Mouse (Mus musculus) spleen, postnatal 4 days (tissue): Measurements from ENCODE around the gene Adam4.
"Not testable (repeated sequence)": the region's sequence is repeated elsewhere in the genome, so short reads cannot be mapped to it uniquely, and the experiment has no call there.

Source experiments
- DNase-seq, 2 experiments: peaks; one replicate each; pipeline ENCODE4 v3.0.0; 2022; ENCODE audit warnings: low spot score in 2 of 2

Adam4 gene

GRCm38 (mm10) chr12:81421846-81422245, at the start of gene Adam4:
TSS of gene Adam4 (minus strand) at chr12:81421946.
- no peak for DNase-seq

- not testable (repeated sequence) for DNase-seq
Observed at GRCm38 (mm10) chr12:81459051-81459450, 37.3 kb upstream of the Adam4 start.

- DNase-seq, result not testable (repeated sequence)
Observed at GRCm38 (mm10) chr12:81438985-81439384, 17.2 kb upstream of the Adam4 start.

DNA sequence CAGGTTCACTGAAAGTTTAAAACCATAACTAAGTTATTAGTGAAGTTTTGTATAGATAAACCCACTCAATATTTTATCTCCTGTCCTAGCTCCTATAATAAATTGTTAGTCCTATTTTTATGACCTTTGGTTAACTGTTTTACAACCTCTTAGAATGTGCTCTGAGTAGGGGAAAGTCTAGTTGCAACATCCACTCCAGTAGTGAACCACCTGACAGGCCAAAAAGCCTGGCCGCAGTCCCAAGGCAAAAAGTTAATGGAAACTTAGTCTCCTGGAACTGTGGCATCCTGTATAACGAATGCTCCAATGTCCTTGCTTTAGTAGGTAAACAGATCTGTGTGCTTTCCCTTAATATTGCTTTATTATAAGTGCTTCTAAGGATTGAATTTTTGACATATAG, 13.0 kb upstream of the Adam4 start:
- DNase-seq, result not testable (repeated sequence)

DNA sequence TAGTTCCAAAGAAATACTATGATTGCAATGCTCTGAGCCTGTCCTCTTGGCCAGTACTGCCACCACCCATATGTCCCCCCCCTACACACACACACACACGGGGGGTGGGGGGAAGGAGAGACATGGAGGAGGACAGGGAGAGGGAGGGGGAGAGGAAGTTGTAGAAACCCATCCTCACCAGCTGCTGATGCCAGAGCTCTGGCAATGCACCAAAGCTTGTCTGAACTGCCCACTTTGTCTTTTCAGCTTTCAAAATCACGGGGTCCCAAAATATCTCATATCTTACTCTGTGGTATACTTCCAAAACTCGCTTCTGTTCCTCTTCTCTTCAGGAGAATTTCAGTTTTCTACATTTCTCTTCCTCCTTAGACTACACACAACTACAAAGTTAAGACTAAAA, 8.5 kb downstream of the Adam4 start:
- no peak for DNase-seq

DNA sequence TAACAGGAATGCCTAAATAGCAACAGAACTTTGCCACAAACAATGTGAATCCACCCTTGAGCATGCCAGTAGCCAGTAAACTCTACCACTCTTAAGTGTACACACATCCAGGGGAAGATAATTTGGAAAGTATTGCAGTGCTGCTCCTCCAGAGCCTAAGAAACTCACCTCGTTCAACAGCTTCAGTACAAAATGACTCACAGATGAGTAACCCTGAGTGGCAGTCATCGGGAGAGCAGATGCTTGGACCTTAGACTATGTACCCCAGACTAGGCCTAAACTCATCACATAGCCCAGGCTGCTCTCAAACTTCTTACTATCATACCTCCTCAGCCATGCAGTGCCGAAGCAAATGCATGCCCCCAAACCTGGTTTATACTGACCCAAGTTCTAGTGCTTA, 12.8 kb downstream of the Adam4 start:
- DNase-seq, result no peak

DNA sequence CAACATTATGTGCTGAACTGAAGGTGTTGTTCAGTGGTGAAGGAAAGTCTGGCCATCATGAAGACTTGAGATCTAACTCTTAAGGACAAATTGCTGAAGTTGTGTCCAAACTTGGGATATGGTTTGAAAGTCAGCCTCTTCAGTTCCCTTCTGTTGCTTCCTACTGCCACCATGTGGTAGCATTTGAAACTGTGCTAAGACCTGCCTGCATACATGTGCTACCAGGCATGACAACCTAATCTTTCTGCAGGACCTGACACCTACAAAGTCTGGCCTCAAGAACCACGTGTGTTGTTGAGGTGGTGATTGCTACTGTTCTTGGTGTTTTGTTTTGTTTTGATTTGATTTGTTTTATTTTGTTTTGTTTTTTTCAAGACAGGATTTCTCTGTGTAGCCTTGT, 19.6 kb downstream of the Adam4 start:
- no peak for DNase-seq

DNA sequence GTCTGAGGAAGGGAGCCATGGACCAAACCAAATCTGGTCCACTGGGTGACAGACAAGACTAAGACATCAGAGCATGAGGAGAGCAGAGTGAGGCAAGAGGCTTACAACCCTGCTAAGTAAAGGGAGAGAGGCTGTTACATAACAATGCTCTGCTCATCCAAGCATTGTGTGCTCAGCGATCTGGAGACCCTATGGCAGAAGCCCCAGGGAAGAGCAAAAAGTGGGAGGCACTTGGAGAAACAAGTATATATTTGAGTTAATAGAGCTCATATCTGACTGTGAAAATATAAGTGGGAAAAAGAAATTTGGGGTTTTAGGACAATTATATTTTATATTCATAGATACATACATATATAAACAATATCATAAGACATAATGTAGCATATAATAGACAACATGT, 42.4 kb downstream of the Adam4 start, which contains the start of gene Gm4787:
Gene Gm4787, minus strand, starts transcription at position 101 of the 400 bp plus-strand sequence.
- not testable (repeated sequence) for DNase-seq
